Mouse (Mus musculus) heart, postnatal 0 days (tissue): ENCODE measurements around the gene Wars2. TPM values are rescaled to one million over a fixed set of nuclear protein-coding genes. Genes with fewer than 3 reads are reported as not detected.
A peak's percentile ranks its signal among the peaks of the same experiment; 100 is the strongest.

Experiments used
- ATAC-seq: fragments of 200-750 bp; cut with Nextera tagmentation; 2 replicates; pipeline ENCODE4 v1.8.0; 2017; ENCODE audit warnings: low read depth, moderate number of reproducible peaks, moderate library complexity; ENCODE audit not compliant: insufficient read depth
- DNase-seq: peaks from one replicate; pipeline ENCODE4 v3.0.0-alpha.2; 2016; ENCODE audit warnings: low spot score
- H3K27ac ChIP-seq: fragments of 300-500 bp; sonication (generic); 2 replicates; pipeline ENCODE4 v1.5.1; 2014; ENCODE audit warnings: low read depth, mild to moderate bottlenecking
- H3K27me3 ChIP-seq: fragments of 300-500 bp; sonication (generic); 2 replicates; pipeline ENCODE4 v1.6.1; 2014; ENCODE audit warnings: low read length, mixed read lengths; ENCODE audit not compliant: control insufficient read depth, insufficient read depth
- H3K36me3 ChIP-seq: fragments of 300-500 bp; sonication (generic); replicated peaks from 2 replicates; pipeline ENCODE4 v1.6.1; 2014; ENCODE audit warnings: low read length, mixed read lengths; ENCODE audit not compliant: control insufficient read depth, insufficient read depth
- H3K4me1 ChIP-seq: fragments of 300-500 bp; sonication (generic); 2 replicates; pipeline ENCODE4 v1.6.1; 2014; ENCODE audit warnings: antibody characterized with exemption; ENCODE audit not compliant: control insufficient read depth, insufficient read depth
- H3K4me2 ChIP-seq: fragments of 300-500 bp; sonication (generic); 2 replicates; pipeline ENCODE4 v1.6.1; 2014; ENCODE audit warnings: low read depth, mild to moderate bottlenecking, low read length, moderate library complexity
- H3K4me3 ChIP-seq: fragments of 300-500 bp; sonication (generic); 2 replicates; pipeline ENCODE4 v1.5.1; 2014; ENCODE audit warnings: low read depth, low read length
- H3K9ac ChIP-seq: fragments of 300-500 bp; sonication (generic); replicated peaks from 2 replicates; pipeline ENCODE4 v1.6.1; 2014; ENCODE audit warnings: low read depth, low read length, mixed read lengths
- H3K9me3 ChIP-seq: fragments of 300-500 bp; sonication (generic); replicated peaks from 2 replicates; pipeline ENCODE4 v1.6.1; 2016; ENCODE audit warnings: low read length; ENCODE audit not compliant: control insufficient read depth
- CTCF ChIP-seq: IDR thresholded peaks from 2 replicates; pipeline ENCODE4 v1.5.1; 2016; ENCODE audit warnings: antibody characterized with exemption, control low read depth, low read depth
- EP300 ChIP-seq: IDR thresholded peaks from 2 replicates; pipeline ENCODE4 v1.6.1; 2016; ENCODE audit warnings: antibody characterized with exemption, low read depth
- WGBS: fragments of 180-500 bp; shearing (Covaris S2); extraction: QIAGEN DNeasy Blood & Tissue Kit; methylation state at CpG from one replicate; pipeline ENCODE4 v1.1.7; 2014; 5-methylcytosine and 5-hydroxymethylcytosine counted together
- polyA plus RNA-seq: library from polyadenylated mRNA; unstranded; fragments of >200 nt; fragmentation: Nextera tagmentation; extraction: Ambion mirVana; gene quantifications from 2 replicates; pipeline ENCODE4 v1.2.1, GENCODE M21; 2015
- total RNA-seq: library from RNA; depleted of rRNA; stranded (reverse); fragments of >200 nt; gene quantifications from 2 replicates; pipeline ENCODE4 v1.2.3, GENCODE M21; 2014; ENCODE audit warnings: low replicate concordance

Wars2 gene
- total and polyA plus RNA-seq, 2 experiments from 2014 or later, result 6.0 to 6.5 TPM

DNA sequence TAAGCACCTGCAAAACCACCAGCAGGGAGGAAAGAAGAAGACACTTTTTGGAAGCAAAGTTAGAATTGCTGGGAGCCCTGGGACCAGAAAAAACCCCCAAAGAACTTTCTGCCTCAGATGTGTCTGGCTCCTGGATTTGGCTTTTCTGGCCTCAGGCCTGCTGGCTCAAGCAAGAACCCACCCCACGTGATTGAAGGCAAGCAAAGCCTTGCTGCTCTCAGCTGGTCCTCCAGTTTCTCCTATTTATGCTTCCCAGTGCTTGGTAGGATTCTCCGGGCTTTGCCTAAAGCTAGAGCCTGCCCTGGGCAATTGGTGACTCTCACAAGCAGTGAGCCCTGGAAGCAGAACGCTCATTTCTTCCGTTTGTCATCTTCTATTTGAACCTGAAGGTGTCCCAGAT, 106.7 kb downstream of the Wars2 start:
- Histone ChIP-seq H3K4me3 (no peak overlapping the region), H3K4me1 (no peaks in the 10 kb centered on the region), H3K4me2 (no peak overlapping the region), H3K27me3 (peaks cover 100% of the 10 kb centered on the region), H3K9ac (no peak overlapping the region), H3K36me3 (no peaks in the 10 kb centered on the region), H3K27ac (no peak overlapping the region), H3K9me3 (no peaks in the 10 kb centered on the region)
- TF ChIP-seq EP300 (no peak), CTCF (no peak)
- DNase-seq, result no peak
- 11% methylated on average over 4 of the region's 4 CpGs for WGBS
- ATAC-seq, result no peak

DNA sequence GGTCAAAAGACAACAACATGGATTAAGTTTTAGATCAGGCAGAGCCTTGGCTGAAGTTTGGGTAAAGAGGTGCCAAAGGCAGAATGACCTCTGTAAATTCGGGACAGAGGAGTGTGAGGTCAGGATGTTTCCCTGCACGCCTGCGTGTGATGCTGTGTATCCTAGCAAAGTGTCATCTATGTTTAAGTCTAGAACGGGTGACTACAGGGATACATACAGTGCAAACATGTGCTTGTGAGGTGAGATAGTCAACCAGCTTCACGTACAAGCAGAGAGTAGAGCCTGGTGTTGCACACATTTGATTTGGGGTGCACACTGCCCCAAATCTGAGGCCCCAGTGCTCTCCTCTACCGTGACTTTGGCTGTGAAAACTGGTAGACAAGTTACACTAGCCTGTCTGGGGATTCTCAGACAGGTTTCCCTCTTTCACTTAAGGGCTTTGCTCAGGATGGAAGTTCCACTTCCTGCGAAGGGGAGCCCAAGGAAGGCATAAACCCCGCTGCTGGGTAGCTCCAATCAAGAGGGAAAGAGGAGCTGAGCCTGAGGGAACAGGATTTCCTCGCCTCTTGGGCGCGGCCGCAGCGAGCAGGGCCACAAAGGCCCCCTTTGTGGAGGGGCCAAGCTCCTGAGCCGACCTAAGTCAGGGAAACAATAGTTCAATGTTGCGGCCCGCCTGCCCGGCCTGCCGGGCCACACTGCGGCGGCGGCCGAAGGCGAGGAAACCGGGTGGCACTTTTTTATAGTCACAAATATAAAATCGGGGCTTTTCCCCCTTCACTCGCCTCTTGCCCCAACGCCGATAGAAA, 107.3 kb downstream of the Wars2 start:
- ATAC-seq (no peak), DNase-seq (no peak)

DNA sequence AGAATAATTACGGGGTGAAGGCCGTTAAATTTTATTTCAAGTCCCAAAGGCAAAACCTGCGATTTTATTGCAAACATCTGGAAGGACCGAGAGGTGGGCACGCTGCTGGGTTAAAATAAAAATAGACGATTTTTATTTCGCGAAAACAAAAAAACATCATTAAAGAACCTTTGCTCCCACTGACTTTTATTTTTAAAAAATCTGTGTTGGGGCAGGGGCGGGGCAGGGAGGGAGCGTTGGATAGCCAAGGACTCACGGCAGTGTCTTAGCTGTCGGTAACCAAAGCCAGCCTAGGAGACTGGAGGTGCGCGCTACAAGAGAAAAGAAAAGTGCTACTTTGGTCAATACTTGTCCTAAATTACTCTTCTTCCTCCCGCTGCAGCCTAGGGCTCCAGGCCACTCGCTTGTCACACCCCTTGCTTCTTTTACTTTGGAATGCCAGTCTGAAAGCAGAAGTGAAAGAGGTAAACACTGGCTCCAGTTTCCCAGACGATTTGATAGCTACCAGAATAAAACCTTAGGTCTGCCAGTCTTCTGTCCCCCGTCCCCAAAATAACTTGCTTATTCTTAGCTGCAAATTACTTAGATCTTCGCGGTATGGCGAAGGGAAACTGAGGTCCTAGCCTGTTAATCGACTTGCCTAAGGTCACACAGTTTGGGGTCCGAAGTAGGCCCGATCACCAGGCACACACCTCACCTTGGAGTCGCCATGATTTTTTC, 108.1 kb downstream of the Wars2 start:
- Histone ChIP-seq H3K4me2 (no peak overlapping the region), H3K36me3 (no peaks in the 10 kb centered on the region), H3K9me3 (no peaks in the 10 kb centered on the region), H3K9ac (no peak overlapping the region), H3K4me3 (peak overlapping the region; percentile 14; the same call in 1 of the 2 replicates), H3K27ac (no peak overlapping the region), H3K4me1 (peaks cover 7% of the 10 kb centered on the region; the same call in 1 of the 2 replicates), H3K27me3 (peaks cover 100% of the 10 kb centered on the region)
- DNase-seq (no peak), ATAC-seq (no peak)
- 4% methylated on average over 25 of the region's 25 CpGs for WGBS
- TF ChIP-seq CTCF (no peak), EP300 (no peak)

More for the DNA sequence above, 107.3 kb downstream of the Wars2 start:
- no peak overlapping the region for H3K4me3 ChIP-seq
- TF ChIP-seq CTCF (no peak), EP300 (no peak)
- no peaks in the 10 kb centered on the region for H3K9me3 ChIP-seq
- WGBS, result 4% methylated on average over 28 of the region's 28 CpGs
- H3K9ac ChIP-seq, result no peak overlapping the region
- peaks cover 100% of the 10 kb centered on the region for H3K27me3 ChIP-seq
- H3K4me2 ChIP-seq, result no peak overlapping the region
- no peak overlapping the region for H3K27ac ChIP-seq
- H3K36me3 ChIP-seq, result no peaks in the 10 kb centered on the region
- no peaks in the 10 kb centered on the region for H3K4me1 ChIP-seq

DNA sequence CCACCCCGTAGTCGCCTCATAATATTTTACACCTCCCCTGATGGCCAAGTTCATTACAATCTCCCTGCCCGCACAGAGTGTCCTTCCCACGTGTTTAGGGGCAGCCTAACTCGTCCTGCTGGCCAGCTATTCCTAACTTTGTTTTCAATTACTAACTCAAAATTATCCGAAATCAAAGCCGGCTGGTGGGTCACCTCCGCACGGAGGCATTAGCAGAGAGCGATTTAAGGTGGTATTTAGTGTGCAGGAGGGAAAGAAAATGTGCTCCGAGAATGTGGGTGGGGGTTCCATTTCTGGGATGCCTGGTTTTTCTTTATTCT, 108.6 kb downstream of the Wars2 start:
- peak overlapping the region; percentile 14; the same call in 1 of the 2 replicates for H3K4me3 ChIP-seq
- H3K27ac ChIP-seq, result no peak overlapping the region
- WGBS, result 5% methylated on average over 11 of the region's 11 CpGs
- peaks cover 9% of the 10 kb centered on the region; the same call in 1 of the 2 replicates for H3K4me1 ChIP-seq
- ATAC-seq (no peak), DNase-seq (no peak)
- H3K27me3 ChIP-seq, result peaks cover 100% of the 10 kb centered on the region
- no peak overlapping the region for H3K9ac ChIP-seq
- H3K4me2 ChIP-seq, result no peak overlapping the region
- no peaks in the 10 kb centered on the region for H3K9me3 ChIP-seq
- H3K36me3 ChIP-seq, result no peaks in the 10 kb centered on the region
- no peak for TF ChIP-seq EP300
- no peak for TF ChIP-seq CTCF

DNA sequence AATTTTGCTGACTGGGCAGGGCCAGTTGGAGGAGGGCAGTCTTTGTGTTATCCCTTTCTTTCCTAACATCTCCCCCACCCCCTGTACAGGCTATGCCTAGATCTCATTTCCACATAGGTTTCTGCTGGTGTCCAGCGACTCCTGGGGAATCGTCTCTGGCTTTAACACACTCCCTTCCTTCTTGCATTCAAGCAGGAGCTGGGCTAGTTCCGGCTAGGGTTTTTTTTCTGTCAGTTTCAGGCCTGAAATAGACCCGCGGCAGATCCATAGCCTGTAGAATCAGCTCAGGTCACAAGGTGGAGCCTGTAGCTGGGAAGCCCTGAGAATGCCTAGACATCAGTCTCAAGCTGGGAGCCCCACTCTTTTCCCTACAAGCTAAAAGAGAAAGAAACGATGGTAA, 109.0 kb downstream of the Wars2 start:
- no peak overlapping the region for H3K9ac ChIP-seq
- 2% methylated on average over 6 of the region's 6 CpGs for WGBS
- peaks cover 100% of the 10 kb centered on the region for H3K27me3 ChIP-seq
- no peak overlapping the region for H3K4me2 ChIP-seq
- DNase-seq (no peak), ATAC-seq (no peak)
- H3K4me1 ChIP-seq, result peaks cover 9% of the 10 kb centered on the region; the same call in 1 of the 2 replicates
- no peaks in the 10 kb centered on the region for H3K36me3 ChIP-seq
- H3K9me3 ChIP-seq, result no peaks in the 10 kb centered on the region
- H3K27ac ChIP-seq, result no peak overlapping the region
- no peak for TF ChIP-seq CTCF
- no peak for TF ChIP-seq EP300
- no peak overlapping the region for H3K4me3 ChIP-seq
